Mouse (Mus musculus) ES-Bruce4 (cell line): ENCODE measurements around the gene Slc2a3. TPM values are rescaled to one million over a fixed set of nuclear protein-coding genes. Genes with fewer than 3 reads are reported as not detected.
"Not testable (repeated sequence)": the region's sequence is repeated elsewhere in the genome, so short reads cannot be mapped to it uniquely, and the experiment has no call there.

Source experiments
- H3K27ac ChIP-seq: 2 replicates; pipeline ENCODE4 v1.5.1; 2012; ENCODE audit warnings: low read length, inconsistent platforms; ENCODE audit not compliant: insufficient read depth
- H3K27me3 ChIP-seq: 2 replicates; pipeline ENCODE4 v1.6.1; 2012; ENCODE audit warnings: mild to moderate bottlenecking, low read length, inconsistent platforms; ENCODE audit not compliant: control insufficient read depth, poor library complexity, insufficient read depth, severe bottlenecking
- H3K36me3 ChIP-seq: 2 replicates; pipeline ENCODE4 v1.6.1; 2012; ENCODE audit warnings: inconsistent platforms, mild to moderate bottlenecking, low read length, moderate library complexity; ENCODE audit not compliant: control insufficient read depth, poor library complexity, insufficient read depth, severe bottlenecking
- H3K4me1 ChIP-seq: one replicate; pipeline ENCODE4 v1.8.1; 2011; ENCODE audit warnings: low read length; ENCODE audit not compliant: control insufficient read depth, insufficient read depth
- H3K4me3 ChIP-seq: 2 replicates; pipeline ENCODE4 v1.5.1; 2011; ENCODE audit warnings: low read depth, mild to moderate bottlenecking, low read length
- H3K9ac ChIP-seq: 2 replicates; pipeline ENCODE4 v1.6.1; 2012; ENCODE audit warnings: low read depth, mild to moderate bottlenecking, inconsistent platforms; ENCODE audit not compliant: poor library complexity, severe bottlenecking
- H3K9me3 ChIP-seq: replicated peaks from 2 replicates; pipeline ENCODE4 v1.6.1; 2012; ENCODE audit warnings: mild to moderate bottlenecking, low read length, inconsistent platforms; ENCODE audit not compliant: control insufficient read depth, poor library complexity, insufficient read depth, severe bottlenecking
- CTCF ChIP-seq: IDR thresholded peaks from one replicate; pipeline ENCODE4 v1.8.1; 2011; ENCODE audit warnings: low read depth, low read length
- EP300 ChIP-seq: IDR thresholded peaks from 2 replicates; pipeline ENCODE4 v1.6.1; 2011; ENCODE audit warnings: low read depth, low read length; ENCODE audit not compliant: insufficient read depth
- POLR2A ChIP-seq: IDR thresholded peaks from one replicate; pipeline ENCODE4 v1.8.1; 2011; ENCODE audit warnings: low read length; ENCODE audit not compliant: insufficient read depth
- polyA plus RNA-seq: library from polyadenylated mRNA; stranded (reverse); fragments of >200 nt; gene quantifications from 2 replicates; pipeline ENCODE4 v1.2.4, GENCODE M21; 2011; ENCODE audit warnings: low read depth; ENCODE audit not compliant: missing spikeins, insufficient read depth, insufficient read length

The Slc2a3 gene
- polyA plus RNA-seq, 1 experiment: 1,686 TPM

GRCm38 (mm10) chr6:122714707-122715365 lies 86.6 kb downstream of the Slc2a3 start:
- TF ChIP-seq POLR2A: no peak
- Histone ChIP-seq H3K9ac (peak overlapping the region; percentile 12; the same call in 1 of the 2 replicates), H3K4me3 (no peak overlapping the region), H3K9me3 (no peaks in the 10 kb centered on the region), H3K27me3 (no peaks in the 10 kb centered on the region), H3K4me1 (no peaks in the 10 kb centered on the region), H3K36me3 (peaks cover 45% of the 10 kb centered on the region), H3K27ac (peak overlapping the region; percentile 99)

- H3K9ac ChIP-seq, H3K9me3 ChIP-seq, H3K27me3 ChIP-seq, H3K4me3 ChIP-seq, H3K4me1 ChIP-seq: not testable (repeated sequence)
- H3K36me3 ChIP-seq: peaks cover 47% of the 10 kb centered on the region
- H3K27ac ChIP-seq: peak overlapping the region; percentile 73
These were observed 88.3 kb downstream of the Slc2a3 start for GRCm38 (mm10) chr6:122713116-122713515.

- TF ChIP-seq CTCF: no peak
- no peak for TF ChIP-seq EP300
- TF ChIP-seq POLR2A: no peak
- peak overlapping the region; percentile 33 for H3K4me3 ChIP-seq
- no peaks in the 10 kb centered on the region for H3K27me3 ChIP-seq
- peaks cover 47% of the 10 kb centered on the region for H3K36me3 ChIP-seq
- no peaks in the 10 kb centered on the region for H3K9me3 ChIP-seq
- H3K4me1 ChIP-seq: no peaks in the 10 kb centered on the region
- 0 out of 2 replicates have a peak overlapping the region, but pooled peaks have one; percentile 6 for H3K9ac ChIP-seq
- peak overlapping the region; percentile 37 for H3K27ac ChIP-seq
These were observed 90.0 kb downstream of the Slc2a3 start for GRCm38 (mm10) chr6:122711455-122711854.

GRCm38 (mm10) chr6:122708826-122709225 lies 92.6 kb downstream of the Slc2a3 start:
- Histone ChIP-seq H3K27ac (peak overlapping the region; percentile 95), H3K9ac (peak overlapping the region; percentile 75), H3K4me3 (peak overlapping the region; percentile 80), H3K4me1 (peaks cover 3% of the 10 kb centered on the region), H3K9me3 (no peaks in the 10 kb centered on the region), H3K27me3 (no peaks in the 10 kb centered on the region), H3K36me3 (peaks cover 34% of the 10 kb centered on the region)
- TF ChIP-seq EP300 (no peak), POLR2A (no peak), CTCF (no peak)

GRCm38 (mm10) chr6:122707036-122707800 lies 94.2 kb downstream of the Slc2a3 start, which contains the start of gene Nanog:
TSS of gene Nanog (plus strand) at chr6:122707489.
- H3K36me3 ChIP-seq: peaks cover 20% of the 10 kb centered on the region
- TF ChIP-seq POLR2A: peak; percentile 96
- no peak for TF ChIP-seq CTCF
- peak; percentile 99 for TF ChIP-seq EP300
- peaks cover 3% of the 10 kb centered on the region for H3K4me1 ChIP-seq
- H3K27me3 ChIP-seq: no peaks in the 10 kb centered on the region
- no peaks in the 10 kb centered on the region for H3K9me3 ChIP-seq
- H3K4me3 ChIP-seq: peak within 1 kb of the TSS; percentile 80
- H3K27ac ChIP-seq: peak within 1 kb of the TSS; percentile 95
- H3K9ac ChIP-seq: peak within 1 kb of the TSS; percentile 75

GRCm38 (mm10) chr6:122706337-122706840 lies 95.1 kb downstream of the Slc2a3 start:
- Histone ChIP-seq H3K27ac (peak overlapping the region; percentile 95), H3K4me1 (peaks cover 3% of the 10 kb centered on the region), H3K36me3 (peaks cover 11% of the 10 kb centered on the region), H3K4me3 (peak overlapping the region; percentile 43), H3K9ac (peak overlapping the region; percentile 75), H3K9me3 (no peaks in the 10 kb centered on the region), H3K27me3 (no peaks in the 10 kb centered on the region)
- TF ChIP-seq CTCF (no peak), EP300 (no peak), POLR2A (no peak)
